ENCODE assay signal across 9 mouse cellular contexts in the genomic region with DNA sequence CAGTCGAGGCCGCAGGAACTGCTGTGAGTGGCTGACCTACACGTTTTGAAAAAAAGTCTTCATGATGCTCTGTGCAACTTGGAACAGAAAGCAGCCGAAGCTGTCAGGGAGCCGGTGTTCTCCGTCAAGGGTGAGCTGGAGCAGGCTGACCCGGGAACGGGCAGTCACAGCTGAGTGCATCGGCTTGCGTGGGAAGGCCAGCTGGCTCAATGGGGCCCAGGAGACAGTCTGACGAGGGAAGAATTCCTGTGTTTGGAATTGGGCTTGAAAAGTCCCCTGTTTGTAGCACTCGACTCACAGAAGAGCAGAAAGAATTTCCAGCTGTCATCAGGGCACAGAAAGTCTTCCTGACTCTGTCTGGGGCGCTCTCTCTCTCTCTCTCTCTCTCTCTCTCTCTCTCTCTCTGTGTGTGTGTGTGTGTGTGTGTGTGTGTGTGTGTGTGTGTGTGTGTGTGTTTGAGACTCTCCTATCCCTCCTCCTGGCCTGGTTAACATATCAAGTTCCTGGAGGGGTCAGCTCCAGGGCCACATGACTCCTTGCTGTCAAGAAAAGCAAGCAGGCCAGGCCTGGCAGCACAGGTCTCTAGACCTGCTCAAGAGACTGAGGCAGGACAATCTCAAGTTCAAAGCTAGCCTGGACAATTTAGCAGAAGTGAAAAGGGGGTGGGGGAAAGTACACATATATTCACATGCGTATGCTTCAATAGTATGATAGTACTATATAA.
A peak's percentile ranks its signal among the peaks of the same experiment; 100 is the strongest.
DNase-seq lines count a peak whose midpoint lies in the region; ATAC-seq and TF ChIP-seq lines count a peak whose summit lies in the region.
"Had no signal": no experiment of that assay in that cellular context is flagged by ENCODE, and none has a peak within 500 bp of the region (broad histone marks: within the 10 kb centered on the region; RNA-seq: fewer than 3 reads in every experiment).

No protein-coding gene starts in this region.

- no peak overlapping the region for H3K9ac ChIP-seq in liver, postnatal 0 days (replicated peaks)
- no peak overlapping the region for H3K9ac ChIP-seq in intestine, postnatal 0 days (ENCODE audit: low read depth, low read length)

- no peak overlapping the region for H3K4me2 ChIP-seq in liver, postnatal 0 days (ENCODE audit: low read depth, low read length)
- no peak overlapping the region for H3K4me2 ChIP-seq in intestine, postnatal 0 days (replicated peaks; ENCODE audit: low read depth)

- H3K27ac ChIP-seq in liver, postnatal 0 days (ENCODE audit: low read depth): no peak overlapping the region
- H3K27ac ChIP-seq in intestine, postnatal 0 days (ENCODE audit: low read depth, low read length): 0 out of 2 replicates have a peak overlapping the region, but pooled peaks have one; percentile 41

- no peak for TF ChIP-seq CTCF in liver, postnatal 0 days (IDR thresholded peaks at IDR 0.05; ENCODE audit: low read depth)
- TF ChIP-seq CTCF in intestine, postnatal 0 days (IDR thresholded peaks at IDR 0.05; ENCODE audit: low read depth): no peak

- peak; percentile 47 for DNase-seq in liver
- DNase-seq in liver, postnatal 0 days: no peak
- DNase-seq in heart, adult 18-20 months: peak; percentile 81 to 93
- DNase-seq in lung, postnatal 25 days (ENCODE audit: low spot score): peak; percentile 72
- DNase-seq in c-Kit-positive CD71-positive TER-119-positive erythroid progenitor cells, embryonic 14.5 days (ENCODE audit: low spot score): no peak
- DNase-seq in cerebellum, postnatal 36 days: no peak
- no peak for DNase-seq in left cerebral cortex, adult 11 months (ENCODE audit: low spot score)

- 65% methylated on average over 14 of the region's 14 CpGs for WGBS in liver, postnatal 0 days (ENCODE audit: insufficient replicate concordance)
- WGBS in intestine, postnatal 0 days: 45% methylated on average over 14 of the region's 14 CpGs

- no peaks in the 10 kb centered on the region for H3K36me3 ChIP-seq in liver, postnatal 0 days (replicated peaks; ENCODE audit: insufficient read depth, low read length)
- no peaks in the 10 kb centered on the region for H3K36me3 ChIP-seq in intestine, postnatal 0 days (ENCODE audit: control insufficient read depth, insufficient read depth)

- no peak for TF ChIP-seq EP300 in liver, postnatal 0 days (IDR thresholded peaks at IDR 0.05; ENCODE audit: low read depth)

- H3K9me3 ChIP-seq in liver, postnatal 0 days (ENCODE audit: low read length): no peaks in the 10 kb centered on the region
- H3K9me3 ChIP-seq in intestine, postnatal 0 days (ENCODE audit: control insufficient read depth): no peaks in the 10 kb centered on the region

- no peak for ATAC-seq in liver, postnatal 0 days
- ATAC-seq in intestine, postnatal 0 days: no peak

- no peaks in the 10 kb centered on the region for H3K27me3 ChIP-seq in liver, postnatal 0 days (ENCODE audit: insufficient read depth, low read length)
- no peaks in the 10 kb centered on the region for H3K27me3 ChIP-seq in intestine, postnatal 0 days (replicated peaks; ENCODE audit: control insufficient read depth, insufficient read depth, low read length)
- H3K27me3 ChIP-seq: CH12.LX had no signal

- no peak overlapping the region for H3K4me3 ChIP-seq in liver, postnatal 0 days (ENCODE audit: low read depth, low read length)
- no peak overlapping the region for H3K4me3 ChIP-seq in intestine, postnatal 0 days (ENCODE audit: low read depth, low read length)

- H3K4me1 ChIP-seq in liver, postnatal 0 days (ENCODE audit: insufficient read depth): peaks cover 15% of the 10 kb centered on the region
- H3K4me1 ChIP-seq in intestine, postnatal 0 days (replicated peaks; ENCODE audit: control insufficient read depth, insufficient read depth, low read length): peaks cover 13% of the 10 kb centered on the region

Comparison
In these comparisons a context has a peak if more than half of its experiments do, and no peak if none do; other contexts are left out.
1. DNase-seq: peak in liver (single experiment), heart, adult 18-20 months (2 of 2) and lung, postnatal 25 days (single experiment); none in liver, postnatal 0 days (single experiment), c-Kit-positive CD71-positive TER-119-positive erythroid progenitor cells, embryonic 14.5 days (single experiment), cerebellum, postnatal 36 days (0 of 2) and left cerebral cortex, adult 11 months (single experiment).